Mouse (Mus musculus): ENCODE results near the gene Ifrd2. TPM values are rescaled to one million over a fixed set of nuclear protein-coding genes. Genes with fewer than 3 reads are reported as not detected.

Gene Ifrd2
- polyA plus RNA-seq, 1 experiment from 2014 or later = 23.3 TPM

GRCm38 (mm10) chr9:107545199-107545598 is 42.2 kb upstream of the Ifrd2 start:
- 87% methylated on average over 10 of the region's 10 CpGs for WGBS

GRCm38 (mm10) chr9:107545602-107546001 is 41.8 kb upstream of the Ifrd2 start:
- no peak overlapping the region for H3K27ac ChIP-seq
- H3K27me3 ChIP-seq (replicated peaks) = peaks cover 23% of the 10 kb centered on the region
- no peak overlapping the region for H3K4me3 ChIP-seq
- no peak overlapping the region for H3K4me2 ChIP-seq (replicated peaks)
- ATAC-seq (ENCODE audit: low FRiP score, low read depth) = no peak
- no peak overlapping the region for H3K9ac ChIP-seq
- peaks cover 34% of the 10 kb centered on the region for H3K4me1 ChIP-seq
- peaks cover 21% of the 10 kb centered on the region for H3K36me3 ChIP-seq
- 9% methylated on average over 3 of the region's 3 CpGs for WGBS
- H3K9me3 ChIP-seq = no peaks in the 10 kb centered on the region

More at GRCm38 (mm10) chr9:107545199-107545598, 42.2 kb upstream of the Ifrd2 start:
- Histone ChIP-seq H3K27ac (no peak overlapping the region), H3K4me3 (no peak overlapping the region), H3K4me2 (replicated peaks) (no peak overlapping the region), H3K36me3 (peaks cover 23% of the 10 kb centered on the region), H3K27me3 (replicated peaks) (peaks cover 19% of the 10 kb centered on the region), H3K9ac (no peak overlapping the region), H3K4me1 (peaks cover 34% of the 10 kb centered on the region), H3K9me3 (no peaks in the 10 kb centered on the region)
- ATAC-seq (ENCODE audit: low FRiP score, low read depth) = no peak

- peaks cover 37% of the 10 kb centered on the region for H3K27me3 ChIP-seq (replicated peaks)
- peaks cover 21% of the 10 kb centered on the region for H3K36me3 ChIP-seq
- 4% methylated on average over 20 of the region's 20 CpGs for WGBS
- peak; percentile 57 for ATAC-seq (ENCODE audit: low FRiP score, low read depth)
- H3K9ac ChIP-seq = 0 out of 2 replicates have a peak within 1 kb of the TSS, but pooled peaks have one; percentile 13
- H3K4me1 ChIP-seq = peaks cover 37% of the 10 kb centered on the region
- no peak within 1 kb of the TSS for H3K4me3 ChIP-seq
- no peak within 1 kb of the TSS for H3K27ac ChIP-seq
- no peaks in the 10 kb centered on the region for H3K9me3 ChIP-seq
- peak within 1 kb of the TSS; percentile 54 for H3K4me2 ChIP-seq (replicated peaks)
Measured at GRCm38 (mm10) chr9:107547026-107547425, 40.4 kb upstream of the Ifrd2 start, which contains the start of gene Zmynd10. Gene Zmynd10, plus strand, starts transcription at chr9:107547298.

- Histone ChIP-seq H3K27me3 (replicated peaks) (peaks cover 46% of the 10 kb centered on the region), H3K4me1 (peaks cover 33% of the 10 kb centered on the region), H3K9ac (no peak overlapping the region), H3K9me3 (no peaks in the 10 kb centered on the region), H3K4me2 (replicated peaks) (no peak overlapping the region), H3K4me3 (no peak overlapping the region), H3K27ac (no peak overlapping the region), H3K36me3 (peaks cover 21% of the 10 kb centered on the region)
- ATAC-seq (ENCODE audit: low FRiP score, low read depth) = no peak
- WGBS = 84% methylated on average over 5 of the region's 5 CpGs
Measured at GRCm38 (mm10) chr9:107547957-107548356, 39.5 kb upstream of the Ifrd2 start.

- H3K4me2 ChIP-seq (replicated peaks) = no peak overlapping the region
- ATAC-seq (ENCODE audit: low FRiP score, low read depth) = no peak
- H3K4me1 ChIP-seq = peaks cover 40% of the 10 kb centered on the region
- no peaks in the 10 kb centered on the region for H3K9me3 ChIP-seq
- peaks cover 15% of the 10 kb centered on the region for H3K36me3 ChIP-seq
- H3K4me3 ChIP-seq = no peak overlapping the region
- H3K27me3 ChIP-seq (replicated peaks) = peaks cover 48% of the 10 kb centered on the region
- H3K9ac ChIP-seq = no peak overlapping the region
- no peak overlapping the region for H3K27ac ChIP-seq
- 91% methylated on average over 10 of the region's 10 CpGs for WGBS
Measured at GRCm38 (mm10) chr9:107548820-107549219, 38.6 kb upstream of the Ifrd2 start.

- peaks cover 8% of the 10 kb centered on the region for H3K36me3 ChIP-seq
- WGBS = 91% methylated on average over 20 of the region's 20 CpGs
- H3K4me2 ChIP-seq (replicated peaks) = no peak overlapping the region
- no peak overlapping the region for H3K4me3 ChIP-seq
- no peak overlapping the region for H3K27ac ChIP-seq
- peaks cover 48% of the 10 kb centered on the region for H3K27me3 ChIP-seq (replicated peaks)
- H3K9me3 ChIP-seq = no peaks in the 10 kb centered on the region
- H3K4me1 ChIP-seq = peaks cover 43% of the 10 kb centered on the region
- no peak overlapping the region for H3K9ac ChIP-seq
- no peak for ATAC-seq (ENCODE audit: low FRiP score, low read depth)
Measured at GRCm38 (mm10) chr9:107549297-107550074, 38.0 kb upstream of the Ifrd2 start.

GRCm38 (mm10) chr9:107550491-107551116 is 36.8 kb upstream of the Ifrd2 start:
- H3K36me3 ChIP-seq = no peaks in the 10 kb centered on the region
- H3K27ac ChIP-seq = no peak overlapping the region
- no peaks in the 10 kb centered on the region for H3K9me3 ChIP-seq
- no peak overlapping the region; the same call in 1 of the 2 replicates for H3K4me3 ChIP-seq
- H3K27me3 ChIP-seq (replicated peaks) = peaks cover 48% of the 10 kb centered on the region
- 23% methylated on average over 23 of the region's 23 CpGs for WGBS
- peaks cover 48% of the 10 kb centered on the region for H3K4me1 ChIP-seq
- peak overlapping the region; percentile 73 for H3K4me2 ChIP-seq (replicated peaks)
- H3K9ac ChIP-seq = no peak overlapping the region
- ATAC-seq (ENCODE audit: low FRiP score, low read depth) = no peak

- Histone ChIP-seq H3K36me3 (no peaks in the 10 kb centered on the region), H3K27ac (no peak within 1 kb of the TSS), H3K4me2 (replicated peaks) (peak within 1 kb of the TSS; percentile 73), H3K9ac (peak within 1 kb of the TSS; percentile 55), H3K4me3 (peak within 1 kb of the TSS; percentile 35), H3K9me3 (no peaks in the 10 kb centered on the region), H3K4me1 (peaks cover 55% of the 10 kb centered on the region), H3K27me3 (replicated peaks) (peaks cover 48% of the 10 kb centered on the region)
- under 1% methylated on average over 62 of the region's 63 CpGs for WGBS
- no peak for ATAC-seq (ENCODE audit: low FRiP score, low read depth)
Measured at GRCm38 (mm10) chr9:107551117-107551889, 36.1 kb upstream of the Ifrd2 start, which contains the start of gene Rassf1. Gene Rassf1, plus strand, starts transcription at chr9:107551555.

- peak overlapping the region; percentile 55 for H3K9ac ChIP-seq
- H3K36me3 ChIP-seq = peaks cover 4% of the 10 kb centered on the region; the same call in 1 of the 2 replicates
- no peaks in the 10 kb centered on the region for H3K9me3 ChIP-seq
- H3K4me1 ChIP-seq = peaks cover 54% of the 10 kb centered on the region
- H3K4me3 ChIP-seq = peak overlapping the region; percentile 35; the same call in 1 of the 2 replicates
- 4% methylated on average over 8 of the region's 8 CpGs for WGBS
- peaks cover 48% of the 10 kb centered on the region for H3K27me3 ChIP-seq (replicated peaks)
- H3K27ac ChIP-seq = no peak overlapping the region
- peak overlapping the region; percentile 73 for H3K4me2 ChIP-seq (replicated peaks)
- no peak for ATAC-seq (ENCODE audit: low FRiP score, low read depth)
Measured at GRCm38 (mm10) chr9:107551890-107552355, 35.5 kb upstream of the Ifrd2 start.

GRCm38 (mm10) chr9:107552690-107553393 is 34.6 kb upstream of the Ifrd2 start:
- H3K9me3 ChIP-seq = no peaks in the 10 kb centered on the region
- no peak overlapping the region; the same call in 1 of the 2 replicates for H3K4me3 ChIP-seq
- H3K4me2 ChIP-seq (replicated peaks) = peak overlapping the region; percentile 96
- H3K27ac ChIP-seq = no peak overlapping the region
- H3K27me3 ChIP-seq (replicated peaks) = peaks cover 48% of the 10 kb centered on the region
- H3K9ac ChIP-seq = peak overlapping the region; percentile 73; the same call in 1 of the 2 replicates
- 77% methylated on average over 5 of the region's 5 CpGs for WGBS
- peaks cover 46% of the 10 kb centered on the region for H3K4me1 ChIP-seq
- H3K36me3 ChIP-seq = peaks cover 13% of the 10 kb centered on the region
- ATAC-seq (ENCODE audit: low FRiP score, low read depth) = no peak

GRCm38 (mm10) chr9:107553541-107554318 is 33.7 kb upstream of the Ifrd2 start:
- H3K4me1 ChIP-seq = peaks cover 46% of the 10 kb centered on the region
- H3K9ac ChIP-seq = peak overlapping the region; percentile 73
- H3K9me3 ChIP-seq = no peaks in the 10 kb centered on the region
- H3K27me3 ChIP-seq (replicated peaks) = peaks cover 44% of the 10 kb centered on the region
- 4% methylated on average over 37 of the region's 37 CpGs for WGBS
- peak overlapping the region; percentile 72 for H3K4me3 ChIP-seq
- peak; percentile 78 for ATAC-seq (ENCODE audit: low FRiP score, low read depth)
- 0 out of 2 replicates have a peak overlapping the region, but pooled peaks have one; percentile 42 for H3K27ac ChIP-seq
- peaks cover 22% of the 10 kb centered on the region for H3K36me3 ChIP-seq
- peak overlapping the region; percentile 96 for H3K4me2 ChIP-seq (replicated peaks)

Measured in neural tube, embryonic 12.5 days (tissue).